Mouse (Mus musculus): Measurements from ENCODE around the gene Pofut2.

GRCm38 (mm10) chr10:77255676-77256075, 3.3 kb upstream of the Pofut2 start:
- no peak for TF ChIP-seq KAT2A (conservative IDR thresholded peaks at IDR 0.05; ENCODE audit: low read depth, low read length)
- TF ChIP-seq ZNF384 (IDR thresholded peaks at IDR 0.05; ENCODE audit: low read depth, low read length), result no peak
- TF ChIP-seq EP300 (IDR thresholded peaks at IDR 0.05; ENCODE audit: low read depth in 1 of 2, low read length in 2 of 2), result no peak
- TF ChIP-seq SIN3A (IDR thresholded peaks at IDR 0.05; ENCODE audit: low read length), result no peak
- no peak for TF ChIP-seq CTCF (IDR thresholded peaks at IDR 0.05 in 2 of 3, conservative IDR thresholded peaks at IDR 0.05 in 1 of 3; ENCODE audit: control insufficient read depth in 1 of 3, insufficient read depth in 1 of 3, low read depth in 2 of 3, low read length in 3 of 3, poor library complexity in 1 of 3, severe bottlenecking in 1 of 3)
- no peak for TF ChIP-seq MAZ (IDR thresholded peaks at IDR 0.05; ENCODE audit: low read depth, low read length)
- TF ChIP-seq TAL1 (IDR thresholded peaks at IDR 0.05; ENCODE audit: low read length), result no peak
- TF ChIP-seq POLR2AphosphoS2 (IDR thresholded peaks at IDR 0.05; ENCODE audit: low read length), result no peak
- TF ChIP-seq RCOR1 (IDR thresholded peaks at IDR 0.05; ENCODE audit: low read depth, low read length), result no peak
- no peak for TF ChIP-seq USF1 (IDR thresholded peaks at IDR 0.05; ENCODE audit: low read depth, low read length)
- TF ChIP-seq NRF1 (IDR thresholded peaks at IDR 0.05; ENCODE audit: insufficient read depth, low read depth, low read length, poor library complexity, severe bottlenecking), result no peak
